Mouse (Mus musculus): ENCODE results near the gene Anapc11. TPM values are rescaled to one million over a fixed set of nuclear protein-coding genes. Genes with fewer than 3 reads are reported as not detected.

Gene Anapc11
- polyA plus RNA-seq, 1 experiment from 2014 or later, result 212 TPM

GRCm38 (mm10) chr11:120609250-120609649, 11.0 kb downstream of the Anapc11 start:
- H3K4me1 ChIP-seq (ENCODE audit: control insufficient read depth, insufficient read depth, low read length), result peaks cover 18% of the 10 kb centered on the region; the same call in 1 of the 2 replicates
- H3K9me3 ChIP-seq (ENCODE audit: control insufficient read depth, low read length), result no peaks in the 10 kb centered on the region
- peak overlapping the region; percentile 59; the same call in 1 of the 2 replicates for H3K9ac ChIP-seq (ENCODE audit: low read depth, low read length)
- no peak overlapping the region; the same call in 1 of the 2 replicates for H3K4me3 ChIP-seq (ENCODE audit: low read length)
- H3K36me3 ChIP-seq (ENCODE audit: control insufficient read depth, insufficient read depth, low read length), result peaks cover 38% of the 10 kb centered on the region; the same call in 1 of the 2 replicates
- H3K27me3 ChIP-seq (ENCODE audit: control insufficient read depth, insufficient read depth, low read length), result 0 out of 2 replicates have a peak, but pooled peaks cover 5% of the 10 kb centered on the region
- 28% methylated on average over 7 of the region's 8 CpGs for WGBS
- H3K27ac ChIP-seq (ENCODE audit: low read depth, low read length), result no peak overlapping the region
- ATAC-seq (ENCODE audit: low FRiP score, low TSS enrichment), result peak; percentile 48; the same call in 1 of the 2 replicates
- peak overlapping the region; percentile 66 for H3K4me2 ChIP-seq (replicated peaks; ENCODE audit: low read depth, low read length)

- no peaks in the 10 kb centered on the region for H3K9me3 ChIP-seq (ENCODE audit: control insufficient read depth, low read length)
- ATAC-seq (ENCODE audit: low FRiP score, low TSS enrichment), result no peak
- H3K9ac ChIP-seq (ENCODE audit: low read depth, low read length), result no peak overlapping the region
- WGBS, result 89% methylated on average over 9 of the region's 9 CpGs
- peaks cover 32% of the 10 kb centered on the region; the same call in 1 of the 2 replicates for H3K36me3 ChIP-seq (ENCODE audit: control insufficient read depth, insufficient read depth, low read length)
- peaks cover 18% of the 10 kb centered on the region; the same call in 1 of the 2 replicates for H3K4me1 ChIP-seq (ENCODE audit: control insufficient read depth, insufficient read depth, low read length)
- no peak overlapping the region for H3K4me3 ChIP-seq (ENCODE audit: low read length)
- no peak overlapping the region for H3K27ac ChIP-seq (ENCODE audit: low read depth, low read length)
- H3K4me2 ChIP-seq (replicated peaks; ENCODE audit: low read depth, low read length), result no peak overlapping the region
- H3K27me3 ChIP-seq (ENCODE audit: control insufficient read depth, insufficient read depth, low read length), result 0 out of 2 replicates have a peak, but pooled peaks cover 5% of the 10 kb centered on the region
These were observed 12.3 kb downstream of the Anapc11 start for GRCm38 (mm10) chr11:120610477-120611046.

DNA sequence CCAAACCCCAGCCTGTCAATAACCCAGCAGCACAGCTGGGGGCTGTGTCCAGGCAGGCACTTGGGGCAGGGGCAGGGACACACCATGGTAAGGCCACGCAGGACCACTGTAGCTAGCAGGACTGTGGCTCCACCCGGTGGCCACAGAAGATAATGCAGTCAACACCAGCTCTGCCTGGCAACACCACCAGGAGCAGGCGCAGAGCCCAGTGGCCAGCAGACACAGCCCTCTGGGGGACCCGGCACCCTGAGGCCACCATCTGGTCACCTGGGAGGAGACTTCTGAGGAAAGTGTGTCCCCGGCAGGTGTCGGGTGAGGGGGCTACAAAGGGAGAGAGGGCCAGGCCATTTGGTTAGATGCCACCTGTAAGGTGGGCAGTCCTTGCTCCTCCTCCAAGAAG, 14.5 kb downstream of the Anapc11 start:
- Histone ChIP-seq H3K36me3 (ENCODE audit: control insufficient read depth, insufficient read depth, low read length) (peaks cover 28% of the 10 kb centered on the region; the same call in 1 of the 2 replicates), H3K27me3 (ENCODE audit: control insufficient read depth, insufficient read depth, low read length) (0 out of 2 replicates have a peak, but pooled peaks cover 5% of the 10 kb centered on the region), H3K4me2 (replicated peaks; ENCODE audit: low read depth, low read length) (no peak overlapping the region), H3K27ac (ENCODE audit: low read depth, low read length) (no peak overlapping the region), H3K4me1 (ENCODE audit: control insufficient read depth, insufficient read depth, low read length) (peaks cover 28% of the 10 kb centered on the region), H3K9ac (ENCODE audit: low read depth, low read length) (no peak overlapping the region), H3K4me3 (ENCODE audit: low read length) (no peak overlapping the region), H3K9me3 (ENCODE audit: control insufficient read depth, low read length) (no peaks in the 10 kb centered on the region)
- 37% methylated on average over 6 of the region's 6 CpGs for WGBS
- no peak for ATAC-seq (ENCODE audit: low FRiP score, low TSS enrichment)

GRCm38 (mm10) chr11:120613481-120613972, 15.3 kb downstream of the Anapc11 start:
- no peak overlapping the region for H3K27ac ChIP-seq (ENCODE audit: low read depth, low read length)
- H3K9me3 ChIP-seq (ENCODE audit: control insufficient read depth, low read length), result no peaks in the 10 kb centered on the region
- peaks cover 31% of the 10 kb centered on the region for H3K36me3 ChIP-seq (ENCODE audit: control insufficient read depth, insufficient read depth, low read length)
- H3K9ac ChIP-seq (ENCODE audit: low read depth, low read length), result no peak overlapping the region
- H3K4me1 ChIP-seq (ENCODE audit: control insufficient read depth, insufficient read depth, low read length), result peaks cover 20% of the 10 kb centered on the region
- H3K4me3 ChIP-seq (ENCODE audit: low read length), result no peak overlapping the region
- no peak overlapping the region for H3K4me2 ChIP-seq (replicated peaks; ENCODE audit: low read depth, low read length)
- WGBS, result 91% methylated on average over 10 of the region's 10 CpGs
- H3K27me3 ChIP-seq (ENCODE audit: control insufficient read depth, insufficient read depth, low read length), result 0 out of 2 replicates have a peak, but pooled peaks cover 5% of the 10 kb centered on the region
- no peak for ATAC-seq (ENCODE audit: low FRiP score, low TSS enrichment)

- 86% methylated on average over 8 of the region's 8 CpGs for WGBS
- H3K27ac ChIP-seq (ENCODE audit: low read depth, low read length), result no peak overlapping the region
- 0 out of 2 replicates have a peak, but pooled peaks cover 2% of the 10 kb centered on the region for H3K27me3 ChIP-seq (ENCODE audit: control insufficient read depth, insufficient read depth, low read length)
- no peak overlapping the region for H3K4me2 ChIP-seq (replicated peaks; ENCODE audit: low read depth, low read length)
- peaks cover 36% of the 10 kb centered on the region for H3K36me3 ChIP-seq (ENCODE audit: control insufficient read depth, insufficient read depth, low read length)
- peaks cover 16% of the 10 kb centered on the region for H3K4me1 ChIP-seq (ENCODE audit: control insufficient read depth, insufficient read depth, low read length)
- H3K9me3 ChIP-seq (ENCODE audit: control insufficient read depth, low read length), result no peaks in the 10 kb centered on the region
- H3K9ac ChIP-seq (ENCODE audit: low read depth, low read length), result no peak overlapping the region
- ATAC-seq (ENCODE audit: low FRiP score, low TSS enrichment), result no peak
- no peak overlapping the region for H3K4me3 ChIP-seq (ENCODE audit: low read length)
These were observed 15.8 kb downstream of the Anapc11 start for GRCm38 (mm10) chr11:120613976-120614375.

GRCm38 (mm10) chr11:120615167-120615566, 16.9 kb downstream of the Anapc11 start:
- no peak overlapping the region for H3K4me2 ChIP-seq (replicated peaks; ENCODE audit: low read depth, low read length)
- 88% methylated on average over 6 of the region's 6 CpGs for WGBS
- no peaks in the 10 kb centered on the region for H3K27me3 ChIP-seq (ENCODE audit: control insufficient read depth, insufficient read depth, low read length)
- ATAC-seq (ENCODE audit: low FRiP score, low TSS enrichment), result no peak
- peaks cover 43% of the 10 kb centered on the region for H3K36me3 ChIP-seq (ENCODE audit: control insufficient read depth, insufficient read depth, low read length)
- peaks cover 11% of the 10 kb centered on the region for H3K4me1 ChIP-seq (ENCODE audit: control insufficient read depth, insufficient read depth, low read length)
- no peaks in the 10 kb centered on the region for H3K9me3 ChIP-seq (ENCODE audit: control insufficient read depth, low read length)
- no peak overlapping the region for H3K9ac ChIP-seq (ENCODE audit: low read depth, low read length)
- H3K4me3 ChIP-seq (ENCODE audit: low read length), result no peak overlapping the region
- no peak overlapping the region for H3K27ac ChIP-seq (ENCODE audit: low read depth, low read length)

DNA sequence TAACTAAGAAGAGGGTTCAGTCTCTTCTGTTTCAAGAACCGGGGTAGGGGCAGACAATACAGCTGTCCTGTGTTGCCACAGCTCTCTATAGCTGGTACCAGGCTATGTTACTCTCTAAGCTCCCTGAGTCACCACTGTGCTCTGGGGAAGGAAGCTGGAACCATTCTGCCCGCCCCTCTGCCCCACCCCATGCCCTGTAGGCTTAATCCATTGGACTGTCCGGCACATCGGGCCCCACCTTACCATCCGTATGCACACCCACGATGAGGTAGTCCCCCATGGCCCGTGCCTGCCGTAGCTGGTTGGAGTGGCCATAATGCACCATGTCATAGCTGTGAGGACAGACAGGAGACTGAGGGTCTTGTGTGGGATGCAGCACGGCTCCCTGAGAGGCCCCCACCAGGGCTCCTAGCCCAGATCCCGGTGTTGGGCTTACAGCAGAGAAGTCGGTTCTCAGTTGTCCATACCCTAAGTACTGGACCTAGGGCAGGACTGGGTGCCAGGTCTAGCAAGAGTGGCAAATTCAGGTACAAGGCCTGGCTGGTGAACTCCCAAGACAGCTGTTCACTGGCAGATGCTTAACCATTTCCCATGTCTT, 17.5 kb downstream of the Anapc11 start:
- H3K4me1 ChIP-seq (ENCODE audit: control insufficient read depth, insufficient read depth, low read length), result peaks cover 11% of the 10 kb centered on the region
- H3K4me2 ChIP-seq (replicated peaks; ENCODE audit: low read depth, low read length), result no peak overlapping the region
- WGBS, result 94% methylated on average over 11 of the region's 11 CpGs
- H3K27me3 ChIP-seq (ENCODE audit: control insufficient read depth, insufficient read depth, low read length), result no peaks in the 10 kb centered on the region
- no peak overlapping the region for H3K9ac ChIP-seq (ENCODE audit: low read depth, low read length)
- H3K36me3 ChIP-seq (ENCODE audit: control insufficient read depth, insufficient read depth, low read length), result peaks cover 43% of the 10 kb centered on the region
- H3K9me3 ChIP-seq (ENCODE audit: control insufficient read depth, low read length), result no peaks in the 10 kb centered on the region
- H3K4me3 ChIP-seq (ENCODE audit: low read length), result no peak overlapping the region
- ATAC-seq (ENCODE audit: low FRiP score, low TSS enrichment), result no peak
- no peak overlapping the region for H3K27ac ChIP-seq (ENCODE audit: low read depth, low read length)

GRCm38 (mm10) chr11:120616617-120617294, 18.5 kb downstream of the Anapc11 start:
- Histone ChIP-seq H3K4me1 (ENCODE audit: control insufficient read depth, insufficient read depth, low read length) (peaks cover 11% of the 10 kb centered on the region), H3K9me3 (ENCODE audit: control insufficient read depth, low read length) (no peaks in the 10 kb centered on the region), H3K27me3 (ENCODE audit: control insufficient read depth, insufficient read depth, low read length) (no peaks in the 10 kb centered on the region), H3K4me2 (replicated peaks; ENCODE audit: low read depth, low read length) (peak overlapping the region; percentile 89), H3K36me3 (ENCODE audit: control insufficient read depth, insufficient read depth, low read length) (peaks cover 43% of the 10 kb centered on the region), H3K4me3 (ENCODE audit: low read length) (peak overlapping the region; percentile 82), H3K9ac (ENCODE audit: low read depth, low read length) (peak overlapping the region; percentile 77; the same call in 1 of the 2 replicates), H3K27ac (ENCODE audit: low read depth, low read length) (no peak overlapping the region)
- 49% methylated on average over 4 of the region's 4 CpGs for whole genome bisulfite sequencing
- no peak for ATAC-seq (ENCODE audit: low FRiP score, low TSS enrichment)
